Mouse (Mus musculus) brain, embryonic 14.5 days (tissue): ENCODE results near the gene Ccnb2. TPM values are rescaled to one million over a fixed set of nuclear protein-coding genes. Genes with fewer than 3 reads are reported as not detected.
"Not testable (repeated sequence)": the region's sequence is repeated elsewhere in the genome, so short reads cannot be mapped to it uniquely, and the experiment has no call there.

Source experiments
- DNase-seq: peaks from one replicate; pipeline ENCODE4 v3.0.0-alpha.2; 2011; ENCODE audit warnings: low read depth
- CTCF ChIP-seq: fragments of 200-500 bp; IDR thresholded peaks from 2 replicates; pipeline ENCODE4 v1.5.1; 2012; ENCODE audit warnings: inconsistent platforms, mild to moderate bottlenecking, moderate library complexity, borderline replicate concordance; ENCODE audit not compliant: insufficient read depth, insufficient read length; ENCODE audit errors: extremely low read depth
- POLR2A ChIP-seq: fragments of 200-500 bp; IDR thresholded peaks from 2 replicates; pipeline ENCODE4 v1.6.1; 2012; ENCODE audit warnings: mild to moderate bottlenecking, inconsistent platforms, borderline replicate concordance; ENCODE audit not compliant: poor library complexity, insufficient read depth, insufficient read length, severe bottlenecking; ENCODE audit errors: extremely low read depth
- polyA plus RNA-seq: library from polyadenylated mRNA; depleted of rRNA; stranded (reverse); fragments of >200 nt; gene quantifications from 2 replicates; pipeline ENCODE4 v1.2.3, GENCODE M21; 2012; rRNA removed

Ccnb2 gene
- 28.6 and 49.2 TPM in 2 replicates for polyA plus RNA-seq

DNA sequence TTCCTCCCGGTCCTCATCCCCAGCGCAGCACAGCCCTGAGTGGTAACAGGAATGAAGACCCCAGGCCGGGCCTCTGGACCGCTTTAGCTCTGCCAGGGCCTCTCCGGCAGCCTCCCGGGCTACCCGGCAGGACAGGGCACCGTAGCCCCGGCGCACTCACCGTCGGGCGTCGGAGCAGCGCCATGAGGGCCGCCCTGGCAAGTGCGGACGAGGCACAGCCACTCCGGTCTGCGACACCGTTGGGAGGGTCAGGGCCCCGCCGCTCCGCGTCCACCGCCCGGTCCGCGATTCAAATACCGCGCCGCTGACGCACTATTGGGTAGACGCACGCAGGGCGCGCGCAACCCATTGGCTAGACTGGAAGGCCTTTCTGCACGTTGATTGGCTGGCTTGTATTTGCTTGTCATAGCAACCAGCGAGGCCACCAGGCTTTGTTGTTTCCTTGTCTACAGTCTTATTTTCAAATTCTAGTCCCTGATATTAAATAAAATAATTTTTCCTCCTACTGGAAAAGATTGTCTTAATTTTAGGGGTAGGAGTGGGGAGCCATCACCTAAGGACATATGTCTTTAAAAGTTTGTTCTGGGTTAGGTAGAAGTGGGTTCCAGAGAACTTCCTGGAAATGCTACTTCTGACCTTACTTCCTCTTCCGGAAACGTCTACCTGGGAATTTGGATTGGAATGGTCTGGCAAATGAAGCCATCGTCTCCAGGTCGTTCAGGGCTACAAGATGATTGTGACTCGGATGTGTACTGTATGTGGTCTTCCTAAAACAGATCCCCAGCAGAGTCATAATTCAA, at the start of gene Ccnb2:
TSS of gene Ccnb2 (minus strand) at position 291 of the 800 bp plus-strand sequence.
- DNase-seq, result peak; percentile 97
- TF ChIP-seq POLR2A (peak; percentile 41), CTCF (no peak)

DNA sequence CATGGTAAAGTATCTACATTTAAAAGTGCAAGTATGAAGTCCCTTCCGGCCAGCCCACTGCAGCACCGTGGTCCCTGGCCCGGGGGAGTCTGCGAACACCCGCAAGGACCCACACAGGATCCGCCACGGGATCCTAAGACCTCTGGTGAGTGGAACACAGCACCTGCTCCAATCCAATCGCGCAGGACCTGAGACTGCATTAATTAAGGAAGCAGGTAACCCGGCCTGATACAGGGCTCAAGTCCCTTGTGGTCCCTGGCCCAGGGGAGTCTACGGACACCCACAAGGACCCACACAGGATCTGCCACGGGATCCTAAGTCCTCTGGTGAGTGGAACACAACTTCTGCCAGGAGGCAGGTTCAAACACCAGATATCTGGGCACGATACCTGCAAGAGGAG, 41.7 kb upstream of the Ccnb2 start:
- DNase-seq, result not testable (repeated sequence)

DNA sequence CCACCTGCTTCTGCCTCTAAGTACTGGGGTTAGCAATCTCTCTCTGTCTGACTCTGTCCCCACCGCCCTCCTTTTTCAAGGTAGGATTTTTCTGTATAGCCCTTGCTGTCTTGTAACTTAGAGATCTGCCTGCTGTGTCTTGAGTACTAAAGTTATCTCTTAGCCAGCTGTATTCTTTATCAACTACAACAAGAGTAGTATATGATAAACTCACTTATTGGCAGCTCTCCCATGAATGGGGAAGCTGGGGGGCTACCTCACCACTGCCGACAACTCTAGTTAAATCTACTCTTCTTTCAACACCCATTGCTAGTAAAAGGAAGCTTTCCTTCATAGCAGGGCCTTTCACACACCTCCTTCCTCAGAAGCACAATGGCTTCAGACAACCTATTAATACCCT, 31.0 kb upstream of the Ccnb2 start:
- TF ChIP-seq POLR2A, result no peak
- TF ChIP-seq CTCF, result no peak
- DNase-seq, result no peak

DNA sequence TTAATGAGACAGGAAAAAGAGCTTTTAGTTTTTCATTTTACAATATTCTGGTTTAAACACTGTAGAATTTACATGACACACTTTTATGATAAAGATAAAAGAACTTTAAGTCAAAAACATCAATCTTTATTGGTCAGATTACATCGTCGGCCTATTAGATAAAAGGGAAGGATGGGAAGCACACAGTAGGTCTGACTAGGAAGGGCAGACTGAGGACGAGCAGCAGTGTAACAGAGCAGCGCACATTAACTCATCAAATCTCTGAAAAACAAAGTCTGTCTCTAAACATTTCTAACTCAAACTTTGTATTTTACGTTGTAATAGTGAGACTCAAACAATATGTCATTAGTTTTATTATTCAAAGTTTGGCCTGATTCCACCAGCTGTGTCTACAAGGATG, 27.7 kb upstream of the Ccnb2 start:
- no peak for TF ChIP-seq CTCF
- TF ChIP-seq POLR2A, result no peak
- DNase-seq, result no peak

DNA sequence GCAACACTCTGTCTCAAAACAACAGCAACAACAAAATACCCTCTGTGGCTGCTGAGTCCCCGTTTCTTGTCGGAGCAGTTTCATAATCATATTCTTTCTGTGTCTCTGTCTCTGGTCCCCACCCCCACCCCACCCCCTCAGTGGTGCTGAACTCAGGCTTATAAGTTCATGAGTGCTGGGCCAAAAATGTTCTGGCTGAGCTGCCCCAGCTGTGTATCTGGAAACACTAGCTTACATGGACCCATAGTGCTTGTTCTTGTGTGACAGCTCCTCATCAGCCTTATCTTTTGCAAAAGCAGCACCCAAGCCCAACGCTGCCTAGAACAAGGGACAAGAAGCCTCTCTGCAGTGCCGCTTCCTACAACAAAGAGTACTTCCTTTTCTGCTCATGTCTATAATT, 18.6 kb upstream of the Ccnb2 start:
- TF ChIP-seq POLR2A (no peak), CTCF (no peak)
- no peak for DNase-seq

DNA sequence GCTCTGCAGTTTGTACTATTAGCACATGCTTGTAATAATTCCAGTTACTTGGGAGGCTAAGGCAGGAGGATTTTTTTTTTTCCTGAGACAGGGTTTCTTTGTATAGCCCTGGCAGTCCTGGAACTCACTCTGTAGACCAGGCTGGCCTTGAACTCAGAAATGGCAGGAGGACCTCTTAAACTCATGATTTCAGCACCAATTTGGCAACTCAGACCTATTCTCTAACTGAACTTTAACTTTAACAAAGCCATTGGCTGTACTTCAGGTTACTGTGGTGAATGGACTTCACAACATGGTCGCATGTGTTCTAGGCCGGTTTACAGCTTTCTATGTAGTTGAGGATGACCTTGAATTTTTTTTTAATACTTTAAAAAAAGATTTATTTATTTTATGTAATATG, 1.3 kb upstream of the Ccnb2 start:
- no peak for DNase-seq
- TF ChIP-seq CTCF (no peak), POLR2A (no peak)

DNA sequence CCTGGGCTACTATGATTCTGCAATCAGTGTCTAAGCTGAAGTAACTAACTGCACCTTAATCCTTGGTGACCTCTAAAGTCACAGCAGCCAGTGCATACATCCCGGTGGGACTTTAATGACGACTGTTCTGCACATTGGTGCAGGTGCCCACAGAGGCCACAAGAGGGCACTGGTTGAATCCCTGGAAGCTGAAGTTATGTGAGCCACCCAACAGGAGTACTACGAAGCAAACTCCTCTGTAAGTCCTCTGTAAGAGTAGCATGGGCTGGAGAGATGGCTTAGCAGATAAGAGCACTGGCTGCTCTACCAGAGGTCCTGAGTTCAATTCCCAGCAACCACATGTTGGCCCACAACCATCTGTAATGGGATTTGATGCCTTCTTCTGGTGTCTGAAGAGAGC, 4.9 kb downstream of the Ccnb2 start:
- DNase-seq, result no peak
- TF ChIP-seq CTCF (peak; percentile 41; the same call in 1 of the 2 replicates), POLR2A (no peak)

DNA sequence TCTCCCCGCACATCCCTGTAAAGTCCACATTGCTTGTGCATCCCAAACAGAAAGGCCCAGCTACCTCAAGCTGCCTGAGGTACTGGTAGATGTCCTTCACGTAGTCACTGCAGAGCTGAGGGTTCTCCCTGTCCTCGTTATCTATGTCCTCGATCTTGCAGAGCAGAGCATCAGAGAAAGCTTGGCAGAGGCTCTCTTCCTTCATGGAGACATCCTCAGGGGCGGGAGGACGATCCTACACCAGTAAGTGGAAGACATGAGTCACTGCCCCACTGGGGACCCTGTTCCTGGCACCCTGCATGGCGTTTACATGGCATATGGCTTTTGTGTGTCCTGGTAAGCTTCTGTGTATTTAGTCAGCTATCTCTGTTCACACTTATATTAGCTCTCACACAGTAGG, 8.3 kb downstream of the Ccnb2 start:
- no peak for DNase-seq
- TF ChIP-seq CTCF (no peak), POLR2A (no peak)

DNA sequence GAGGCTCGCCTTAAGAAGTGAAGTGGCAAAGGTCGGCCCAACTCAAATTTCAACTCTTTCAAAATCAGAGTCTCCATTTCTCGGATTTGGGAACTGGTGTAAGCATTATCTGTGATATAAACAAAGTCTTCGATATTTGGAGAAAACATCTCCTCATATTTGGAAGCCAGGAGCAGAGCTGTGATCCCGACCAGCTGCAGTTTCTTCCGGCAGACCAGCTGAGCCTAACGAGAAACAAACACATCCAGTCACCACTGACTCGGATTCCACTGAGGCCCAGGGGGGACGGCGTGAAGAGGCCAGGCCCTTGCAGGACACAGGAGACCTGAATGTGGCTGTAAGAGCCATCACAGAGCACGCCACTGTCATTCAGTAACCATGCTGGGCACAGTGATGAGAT, 10.7 kb downstream of the Ccnb2 start:
- TF ChIP-seq CTCF (no peak), POLR2A (no peak)
- DNase-seq, result no peak

DNA sequence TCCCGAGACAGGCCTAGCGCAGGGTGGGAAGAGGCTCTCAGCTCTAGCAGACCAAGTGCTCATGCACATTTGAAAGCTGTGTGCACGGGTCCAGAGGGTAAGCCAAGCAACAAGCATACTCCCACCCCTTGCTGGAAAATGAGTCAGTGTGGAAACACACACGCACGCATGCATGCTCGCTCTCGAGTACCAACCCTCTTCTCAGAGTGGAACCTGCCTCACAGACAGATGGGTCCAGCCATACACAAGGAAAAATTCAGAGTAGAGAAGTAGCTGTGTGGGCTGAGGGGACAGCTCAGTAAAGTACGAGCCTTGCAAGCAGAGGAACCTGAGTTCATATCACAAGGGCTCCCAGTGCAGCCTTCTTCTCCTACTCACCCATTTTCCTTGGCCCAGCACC, 11.6 kb downstream of the Ccnb2 start:
- TF ChIP-seq CTCF, result no peak
- TF ChIP-seq POLR2A, result no peak

DNA sequence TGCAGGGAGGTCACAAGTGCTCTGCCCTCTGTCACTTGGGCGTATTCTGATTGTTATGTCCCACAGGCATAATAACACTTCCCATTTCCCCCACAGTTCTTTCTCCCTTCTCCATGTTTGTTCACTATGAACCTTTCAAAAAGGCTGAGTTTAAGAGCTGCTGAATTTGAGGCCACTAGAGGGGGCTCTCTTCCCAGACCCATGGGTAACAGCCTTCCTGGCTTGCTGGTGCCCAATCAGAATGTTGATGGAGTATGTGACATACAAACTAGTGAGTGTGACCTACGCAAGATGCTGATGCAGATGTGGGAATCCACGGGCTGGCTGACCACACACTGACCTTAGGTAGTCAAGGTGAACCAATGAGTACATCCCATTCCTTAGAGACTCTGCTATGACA, 12.6 kb downstream of the Ccnb2 start:
- peak; percentile 46; the same call in 1 of the 2 replicates for TF ChIP-seq CTCF
- no peak for TF ChIP-seq POLR2A
- DNase-seq, result peak; percentile 34

More for the DNA sequence above, 11.6 kb downstream of the Ccnb2 start:
- DNase-seq, result no peak

DNA sequence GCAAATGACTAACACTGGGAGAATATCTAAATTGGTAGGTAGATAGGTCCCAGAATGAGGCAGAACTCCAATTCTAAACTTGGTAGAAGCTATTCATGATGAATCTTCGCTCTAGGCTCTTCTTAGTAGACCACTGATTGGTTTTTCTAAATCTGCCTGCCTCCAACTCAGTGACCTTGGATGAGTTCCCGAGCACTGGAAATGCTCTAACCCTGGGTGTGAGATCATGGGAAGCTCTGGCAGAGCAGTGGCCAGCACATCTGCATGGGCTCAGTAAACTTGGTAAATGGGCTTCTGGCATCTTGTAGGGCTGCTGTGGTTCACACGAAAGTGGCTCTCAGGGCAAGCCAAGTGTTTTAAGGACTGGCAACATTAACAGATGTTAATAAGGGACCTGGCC, 14.8 kb downstream of the Ccnb2 start:
- DNase-seq, result no peak
- no peak for TF ChIP-seq POLR2A
- no peak for TF ChIP-seq CTCF

DNA sequence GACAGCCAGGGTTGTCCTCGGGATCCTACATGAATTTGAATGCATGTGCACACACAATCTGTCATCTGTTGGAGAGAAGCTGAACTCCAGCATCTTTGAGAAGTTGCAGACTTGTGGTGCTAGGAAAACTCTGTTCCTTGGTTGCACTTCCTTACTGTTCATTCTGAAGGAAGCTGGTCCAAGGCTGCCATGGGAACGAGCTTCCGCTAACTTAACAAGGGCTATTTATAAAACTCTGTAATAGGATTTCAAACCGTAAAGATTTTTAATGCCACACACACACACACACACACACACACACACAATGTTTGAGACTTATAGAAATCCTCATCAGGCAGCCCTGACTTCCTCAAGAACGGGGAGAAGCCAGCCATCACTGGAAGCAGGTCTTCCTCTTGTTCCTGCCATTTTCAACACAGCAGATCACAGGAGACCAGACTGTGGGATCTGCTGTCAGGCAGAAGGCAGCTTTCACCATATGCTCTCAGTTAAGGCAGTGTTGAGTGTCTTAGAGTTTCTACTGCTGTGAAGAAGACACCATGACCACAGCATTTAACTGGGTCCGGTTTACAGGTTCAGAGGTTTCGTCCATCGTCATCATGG, 19.3 kb downstream of the Ccnb2 start:
- DNase-seq, result peak; percentile 31

DNA sequence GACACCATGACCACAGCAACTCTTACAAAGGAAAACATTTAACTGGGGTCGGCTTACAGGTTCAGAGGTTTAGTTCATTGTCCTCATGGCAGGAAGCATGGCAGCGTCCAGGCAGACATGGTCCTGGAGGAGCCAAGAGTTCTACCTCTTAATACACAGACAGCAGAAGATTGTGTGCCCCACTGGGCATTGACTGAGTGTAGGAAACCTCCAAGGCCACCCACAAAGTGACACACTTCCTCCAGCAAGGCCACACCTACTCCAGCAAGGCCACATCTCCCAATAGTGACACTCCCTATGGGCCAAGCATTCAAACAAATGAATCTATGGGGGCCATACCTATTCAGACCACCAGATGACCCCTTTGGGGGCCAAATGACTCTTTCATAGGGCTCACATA, 25.3 kb downstream of the Ccnb2 start:
- no peak for DNase-seq
- no peak for TF ChIP-seq CTCF
- TF ChIP-seq POLR2A, result no peak

More for the DNA sequence above, 19.3 kb downstream of the Ccnb2 start:
- TF ChIP-seq POLR2A (no peak), CTCF (no peak)
